Mouse (Mus musculus) limb, embryonic 11.5 days (tissue): ENCODE measurements around the gene Afap1l2. TPM values are rescaled to one million over a fixed set of nuclear protein-coding genes. Genes with fewer than 3 reads are reported as not detected.

Experiments used
- ATAC-seq: fragments of 200-750 bp; cut with Nextera tagmentation; 2 replicates; pipeline ENCODE4 v1.8.0; 2017; ENCODE audit warnings: low read depth; ENCODE audit not compliant: insufficient number of reproducible peaks, low FRiP score, low TSS enrichment
- DNase-seq: peaks from one replicate; pipeline ENCODE4 v3.0.0-alpha.2; 2015; ENCODE audit warnings: low spot score
- H3K27ac ChIP-seq: fragments of 300-500 bp; sonication (generic); replicated peaks from 2 replicates; pipeline ENCODE4 v1.5.1; 2014; ENCODE audit warnings: low read depth, mild to moderate bottlenecking, low read length
- H3K27me3 ChIP-seq: fragments of 300-500 bp; sonication (generic); 2 replicates; pipeline ENCODE4 v1.6.1; 2014; ENCODE audit warnings: mild to moderate bottlenecking, low read length, mixed read lengths; ENCODE audit not compliant: control insufficient read depth, insufficient read depth
- H3K36me3 ChIP-seq: fragments of 300-500 bp; sonication (generic); 2 replicates; pipeline ENCODE4 v1.6.1; 2014; ENCODE audit warnings: mild to moderate bottlenecking, low read length, moderate library complexity, mixed read lengths; ENCODE audit not compliant: control insufficient read depth, insufficient read depth
- H3K4me1 ChIP-seq: fragments of 300-500 bp; sonication (generic); 2 replicates; pipeline ENCODE4 v1.6.1; 2014; ENCODE audit warnings: low read length, mixed read lengths; ENCODE audit not compliant: control insufficient read depth, insufficient read depth
- H3K4me2 ChIP-seq: fragments of 300-500 bp; sonication (generic); 2 replicates; pipeline ENCODE4 v1.6.1; 2014; ENCODE audit warnings: low read depth, mild to moderate bottlenecking, moderate library complexity; ENCODE audit not compliant: severe bottlenecking
- H3K4me3 ChIP-seq: fragments of 300-500 bp; sonication (generic); 2 replicates; pipeline ENCODE4 v1.5.1; 2014; ENCODE audit warnings: low read depth, low read length
- H3K9ac ChIP-seq: fragments of 300-500 bp; sonication (generic); 2 replicates; pipeline ENCODE4 v1.6.1; 2014; ENCODE audit warnings: mild to moderate bottlenecking, low read length
- H3K9me3 ChIP-seq: fragments of 300-500 bp; sonication (generic); 2 replicates; pipeline ENCODE4 v1.6.1; 2016; ENCODE audit warnings: low read length; ENCODE audit not compliant: control insufficient read depth
- WGBS: fragments of 180-500 bp; shearing (Covaris S2); extraction: QIAGEN DNeasy Blood & Tissue Kit; methylation state at CpG from one replicate; pipeline ENCODE4 v1.1.7; 2014; 5-methylcytosine and 5-hydroxymethylcytosine counted together
- polyA plus RNA-seq: library from polyadenylated mRNA; unstranded; fragments of >200 nt; fragmentation: Nextera tagmentation; extraction: Ambion mirVana; gene quantifications from 2 replicates; pipeline ENCODE4 v1.2.1, GENCODE M21; 2014

The Afap1l2 gene
- polyA plus RNA-seq, 1 experiment from 2014 or later: 1.8 TPM

DNA sequence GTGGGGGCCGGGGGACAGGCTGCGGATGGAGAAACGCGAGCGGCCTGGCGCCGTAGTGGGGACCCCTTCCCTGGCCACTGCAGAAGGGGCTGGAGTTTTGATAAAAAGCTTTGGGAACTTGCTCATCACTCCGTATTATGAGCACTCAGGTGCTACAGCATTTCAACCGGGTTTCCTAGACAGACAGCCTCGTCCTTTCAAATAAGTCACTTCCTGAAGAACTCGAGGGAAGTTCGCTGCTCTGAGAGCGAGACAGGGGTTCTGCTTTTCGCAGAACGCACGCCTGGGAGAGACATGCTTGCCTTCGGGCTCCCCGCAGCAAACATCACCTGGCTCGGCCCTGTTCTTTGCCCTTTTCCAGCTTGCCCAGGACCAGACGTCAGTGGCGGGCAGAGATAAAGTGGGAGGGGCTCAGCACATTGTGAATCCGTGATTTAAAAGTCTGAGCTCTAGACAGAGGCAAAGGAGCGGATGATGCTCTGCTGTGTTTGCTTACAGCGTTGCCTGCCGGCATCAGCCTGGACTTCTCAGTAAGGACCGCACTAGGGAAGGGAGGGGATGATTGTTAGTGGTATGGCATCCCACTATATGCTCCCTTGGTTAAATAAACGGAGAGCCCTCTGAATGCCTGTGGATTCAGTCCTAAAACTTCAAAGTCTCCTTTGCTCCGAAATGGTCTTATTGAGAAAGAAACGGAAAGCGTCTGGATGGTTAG, 133.3 kb downstream of the Afap1l2 start:
- ATAC-seq (no peak), DNase-seq (peak; percentile 55)
- H3K9me3 ChIP-seq: no peaks in the 10 kb centered on the region
- H3K9ac ChIP-seq: peak overlapping the region; percentile 58
- H3K36me3 ChIP-seq: no peaks in the 10 kb centered on the region
- WGBS: 9% methylated on average over 30 of the region's 30 CpGs
- H3K4me3 ChIP-seq: peak overlapping the region; percentile 52
- H3K27me3 ChIP-seq: peaks cover 47% of the 10 kb centered on the region
- H3K4me1 ChIP-seq: peaks cover 11% of the 10 kb centered on the region
- peak overlapping the region; percentile 95 for H3K4me2 ChIP-seq
- H3K27ac ChIP-seq: no peak overlapping the region

DNA sequence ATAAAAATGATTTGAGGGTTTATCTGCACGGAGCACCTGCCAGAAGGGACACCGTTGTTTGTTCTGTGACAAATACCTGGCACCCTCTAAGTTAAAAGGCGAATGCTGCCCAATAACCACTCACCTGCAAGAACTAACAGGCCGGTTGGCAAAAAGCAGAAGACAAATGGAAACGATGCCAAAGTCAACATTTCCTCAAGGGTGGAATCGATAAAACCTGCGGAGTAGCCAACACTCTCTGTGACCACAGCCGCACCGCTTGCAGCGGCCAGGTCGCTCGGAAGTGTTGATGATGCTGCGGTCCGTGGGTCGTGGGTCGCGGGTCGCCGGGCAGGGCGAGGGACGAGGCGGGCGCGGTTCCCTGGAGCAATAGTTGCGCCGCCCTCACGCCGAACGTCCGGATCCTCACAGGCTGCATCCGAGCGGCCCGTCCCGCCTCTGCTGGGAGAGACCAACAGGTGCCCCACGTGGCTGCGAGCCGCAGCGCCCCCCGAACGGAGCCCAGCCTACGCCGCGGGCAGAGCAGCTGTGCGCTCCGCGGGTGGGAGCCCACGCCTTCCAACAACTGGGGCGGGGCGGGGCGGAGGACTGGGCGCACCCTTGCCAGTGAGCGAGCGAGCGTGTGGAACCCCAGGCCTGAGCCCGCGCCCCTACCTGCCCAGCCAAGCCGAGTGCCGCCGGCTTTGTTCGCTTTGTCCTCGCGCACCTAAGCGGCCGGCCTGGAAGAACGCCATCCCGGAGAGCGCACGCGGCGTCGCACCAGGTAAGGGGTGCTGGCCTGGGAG, 134.0 kb downstream of the Afap1l2 start, which contains the start of gene Vwa2:
Gene Vwa2, plus strand, starts transcription at position 434 of the 785 bp plus-strand sequence.
- H3K27ac ChIP-seq: no peak within 1 kb of the TSS
- ATAC-seq: peak; percentile 44; the same call in 1 of the 2 replicates

GRCm38 (mm10) chr19:56867701-56868100, 140.3 kb downstream of the Afap1l2 start:
- H3K27me3 ChIP-seq: peaks cover 15% of the 10 kb centered on the region
- no peaks in the 10 kb centered on the region for H3K4me1 ChIP-seq
- no peak overlapping the region for H3K9ac ChIP-seq

More for the DNA sequence above, 134.0 kb downstream of the Afap1l2 start, which contains the start of gene Vwa2:
- peak within 1 kb of the TSS; percentile 52 for H3K4me3 ChIP-seq
- no peaks in the 10 kb centered on the region for H3K9me3 ChIP-seq
- H3K4me1 ChIP-seq: peaks cover 9% of the 10 kb centered on the region
- H3K36me3 ChIP-seq: no peaks in the 10 kb centered on the region
- WGBS: 3% methylated on average over 71 of the region's 71 CpGs
- H3K9ac ChIP-seq: peak within 1 kb of the TSS; percentile 58
- peak; percentile 74 for DNase-seq
- peaks cover 47% of the 10 kb centered on the region for H3K27me3 ChIP-seq
- peak within 1 kb of the TSS; percentile 95 for H3K4me2 ChIP-seq

More at GRCm38 (mm10) chr19:56867701-56868100, 140.3 kb downstream of the Afap1l2 start:
- DNase-seq (no peak), ATAC-seq (no peak)
- Histone ChIP-seq H3K36me3 (no peaks in the 10 kb centered on the region), H3K27ac (no peak overlapping the region), H3K9me3 (no peaks in the 10 kb centered on the region), H3K4me2 (no peak overlapping the region), H3K4me3 (no peak overlapping the region)
- WGBS: 68% methylated on average over 4 of the region's 4 CpGs

Other genes starting within 250 kb of the Afap1l2 start
- 19.1 and 20.8 TPM in 2 replicates for gene Ccdc186, start 186.0 kb downstream of the Afap1l2 start, polyA plus RNA-seq
- 0.63 and 1.1 TPM in 2 replicates for gene Tdrd1, start 182.0 kb downstream of the Afap1l2 start, polyA plus RNA-seq
- gene Vwa2, start 134.0 kb downstream of the Afap1l2 start, polyA plus RNA-seq: 4.1 and 4.5 TPM in 2 replicates